Mouse (Mus musculus) heart, postnatal 0 days (tissue): ENCODE results near the gene Kdm4b. TPM values are rescaled to one million over a fixed set of nuclear protein-coding genes. Genes with fewer than 3 reads are reported as not detected.
A peak's percentile ranks its signal among the peaks of the same experiment; 100 is the strongest.

Source experiments
- ATAC-seq: fragments of 200-750 bp; cut with Nextera tagmentation; 2 replicates; pipeline ENCODE4 v1.8.0; 2017; ENCODE audit warnings: low read depth, moderate number of reproducible peaks, moderate library complexity; ENCODE audit not compliant: insufficient read depth
- DNase-seq: peaks from one replicate; pipeline ENCODE4 v3.0.0-alpha.2; 2016; ENCODE audit warnings: low spot score
- H3K27ac ChIP-seq: fragments of 300-500 bp; sonication (generic); 2 replicates; pipeline ENCODE4 v1.5.1; 2014; ENCODE audit warnings: low read depth, mild to moderate bottlenecking
- H3K27me3 ChIP-seq: fragments of 300-500 bp; sonication (generic); 2 replicates; pipeline ENCODE4 v1.6.1; 2014; ENCODE audit warnings: low read length, mixed read lengths; ENCODE audit not compliant: control insufficient read depth, insufficient read depth
- H3K36me3 ChIP-seq: fragments of 300-500 bp; sonication (generic); replicated peaks from 2 replicates; pipeline ENCODE4 v1.6.1; 2014; ENCODE audit warnings: low read length, mixed read lengths; ENCODE audit not compliant: control insufficient read depth, insufficient read depth
- H3K4me1 ChIP-seq: fragments of 300-500 bp; sonication (generic); 2 replicates; pipeline ENCODE4 v1.6.1; 2014; ENCODE audit warnings: antibody characterized with exemption; ENCODE audit not compliant: control insufficient read depth, insufficient read depth
- H3K4me2 ChIP-seq: fragments of 300-500 bp; sonication (generic); 2 replicates; pipeline ENCODE4 v1.6.1; 2014; ENCODE audit warnings: low read depth, mild to moderate bottlenecking, low read length, moderate library complexity
- H3K4me3 ChIP-seq: fragments of 300-500 bp; sonication (generic); 2 replicates; pipeline ENCODE4 v1.5.1; 2014; ENCODE audit warnings: low read depth, low read length
- H3K9ac ChIP-seq: fragments of 300-500 bp; sonication (generic); replicated peaks from 2 replicates; pipeline ENCODE4 v1.6.1; 2014; ENCODE audit warnings: low read depth, low read length, mixed read lengths
- H3K9me3 ChIP-seq: fragments of 300-500 bp; sonication (generic); replicated peaks from 2 replicates; pipeline ENCODE4 v1.6.1; 2016; ENCODE audit warnings: low read length; ENCODE audit not compliant: control insufficient read depth
- CTCF ChIP-seq: IDR thresholded peaks from 2 replicates; pipeline ENCODE4 v1.5.1; 2016; ENCODE audit warnings: antibody characterized with exemption, control low read depth, low read depth
- EP300 ChIP-seq: IDR thresholded peaks from 2 replicates; pipeline ENCODE4 v1.6.1; 2016; ENCODE audit warnings: antibody characterized with exemption, low read depth
- WGBS: fragments of 180-500 bp; shearing (Covaris S2); extraction: QIAGEN DNeasy Blood & Tissue Kit; methylation state at CpG from one replicate; pipeline ENCODE4 v1.1.7; 2014; 5-methylcytosine and 5-hydroxymethylcytosine counted together
- polyA plus RNA-seq: library from polyadenylated mRNA; unstranded; fragments of >200 nt; fragmentation: Nextera tagmentation; extraction: Ambion mirVana; gene quantifications from 2 replicates; pipeline ENCODE4 v1.2.1, GENCODE M21; 2015
- total RNA-seq: library from RNA; depleted of rRNA; stranded (reverse); fragments of >200 nt; gene quantifications from 2 replicates; pipeline ENCODE4 v1.2.3, GENCODE M21; 2014; ENCODE audit warnings: low replicate concordance

Kdm4b gene
- total and polyA plus RNA-seq, 2 experiments from 2014 or later = 17.7 to 61.8 TPM

- H3K27ac ChIP-seq = no peak within 1 kb of the TSS
- peaks cover 19% of the 10 kb centered on the region for H3K4me1 ChIP-seq
- no peak within 1 kb of the TSS for H3K4me2 ChIP-seq
- no peak within 1 kb of the TSS for H3K9ac ChIP-seq
- H3K4me3 ChIP-seq = no peak within 1 kb of the TSS
- TF ChIP-seq EP300 = no peak
- H3K27me3 ChIP-seq = no peaks in the 10 kb centered on the region
- 86% methylated on average over 9 of the region's 9 CpGs for WGBS
- H3K36me3 ChIP-seq = no peaks in the 10 kb centered on the region
- ATAC-seq (no peak), DNase-seq (no peak)
- H3K9me3 ChIP-seq = no peaks in the 10 kb centered on the region
These were observed 25.7 kb upstream of the Kdm4b start, which contains the start of gene Arrdc5 for GRCm38 (mm10) chr17:56300186-56300585. TSS of gene Arrdc5 (minus strand) at chr17:56300286.

GRCm38 (mm10) chr17:56302363-56302996 lies 23.4 kb upstream of the Kdm4b start:
- 0 out of 2 replicates have a peak, but pooled peaks have one; percentile 18 for ATAC-seq
- Histone ChIP-seq H3K4me3 (peak overlapping the region; percentile 90; the same call in 1 of the 2 replicates), H3K9ac (no peak overlapping the region; the same call in 1 of the 2 replicates), H3K36me3 (no peaks in the 10 kb centered on the region), H3K4me1 (peaks cover 22% of the 10 kb centered on the region), H3K27me3 (no peaks in the 10 kb centered on the region), H3K27ac (peak overlapping the region; percentile 82), H3K9me3 (no peaks in the 10 kb centered on the region), H3K4me2 (peak overlapping the region; percentile 100)
- no peak for DNase-seq
- no peak for TF ChIP-seq EP300
- no peak for TF ChIP-seq CTCF
- 30% methylated on average over 13 of the region's 13 CpGs for WGBS

DNA sequence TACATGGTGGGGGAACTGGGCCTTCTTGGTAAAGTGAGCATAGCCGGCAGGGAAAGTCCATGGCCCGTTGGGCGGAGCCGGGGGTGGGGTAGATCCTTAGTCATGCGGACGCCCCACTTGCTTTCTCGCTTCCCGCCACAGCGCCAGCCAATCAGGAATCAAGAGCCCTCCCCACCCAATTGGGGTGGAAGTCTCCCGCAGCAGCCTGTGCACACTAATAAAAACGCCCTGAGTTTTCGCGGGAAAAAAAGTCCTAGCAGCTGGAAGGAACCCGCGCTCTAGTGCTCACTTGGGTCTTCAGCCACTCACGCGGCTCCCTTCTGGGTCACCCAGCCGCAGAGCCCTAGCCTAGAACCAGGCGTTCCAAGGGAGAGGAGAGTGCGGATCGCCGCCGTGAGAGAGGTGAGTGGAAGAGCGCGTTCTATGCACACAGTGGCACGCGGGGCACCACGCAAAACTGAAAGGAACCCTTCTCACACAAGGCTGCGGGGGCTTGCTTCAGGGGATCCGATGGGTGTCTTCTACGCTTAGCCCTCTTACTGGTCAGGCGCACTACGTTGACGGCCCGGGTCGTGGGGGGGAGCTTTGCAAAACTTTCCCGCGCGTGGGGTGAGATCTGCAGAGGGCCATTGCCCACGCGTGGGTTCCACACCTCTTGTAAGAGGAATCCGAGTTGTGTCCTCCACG lies 22.6 kb upstream of the Kdm4b start, which contains the start of gene Uhrf1:
Uhrf1 (plus strand) TSS at position 162 of the 687 bp plus-strand sequence.
- peak within 1 kb of the TSS; percentile 82 for H3K27ac ChIP-seq
- no peaks in the 10 kb centered on the region for H3K36me3 ChIP-seq
- H3K4me3 ChIP-seq = peak within 1 kb of the TSS; percentile 90
- TF ChIP-seq EP300 = no peak
- no peak for TF ChIP-seq CTCF
- H3K9ac ChIP-seq = peak within 1 kb of the TSS; percentile 65
- no peaks in the 10 kb centered on the region for H3K9me3 ChIP-seq
- DNase-seq (peak; percentile 82), ATAC-seq (peak; percentile 72)
- peaks cover 22% of the 10 kb centered on the region for H3K4me1 ChIP-seq
- no peaks in the 10 kb centered on the region for H3K27me3 ChIP-seq
- under 1% methylated on average over 43 of the region's 43 CpGs for WGBS
- peak within 1 kb of the TSS; percentile 100 for H3K4me2 ChIP-seq

- peak; percentile 94 for DNase-seq
- H3K4me2 ChIP-seq = peak overlapping the region; percentile 100
- H3K27me3 ChIP-seq = no peaks in the 10 kb centered on the region
- H3K4me1 ChIP-seq = peaks cover 22% of the 10 kb centered on the region
- peak; percentile 94 for ATAC-seq
- peak overlapping the region; percentile 90 for H3K4me3 ChIP-seq
- H3K9me3 ChIP-seq = no peaks in the 10 kb centered on the region
- under 1% methylated on average over 67 of the region's 68 CpGs for WGBS
- TF ChIP-seq EP300 = peak; percentile 42; the same call in 1 of the 2 replicates
- TF ChIP-seq CTCF = no peak
- peak overlapping the region; percentile 65 for H3K9ac ChIP-seq
- H3K27ac ChIP-seq = peak overlapping the region; percentile 82
- H3K36me3 ChIP-seq = 0 out of 2 replicates have a peak, but pooled peaks cover 5% of the 10 kb centered on the region
These were observed 21.8 kb upstream of the Kdm4b start for GRCm38 (mm10) chr17:56303847-56304586.

- no peaks in the 10 kb centered on the region for H3K27me3 ChIP-seq
- peaks cover 22% of the 10 kb centered on the region for H3K4me1 ChIP-seq
- no peak overlapping the region for H3K27ac ChIP-seq
- peak overlapping the region; percentile 90 for H3K4me3 ChIP-seq
- 0 out of 2 replicates have a peak, but pooled peaks cover 8% of the 10 kb centered on the region for H3K36me3 ChIP-seq
- peak overlapping the region; percentile 57 for H3K9ac ChIP-seq
- TF ChIP-seq EP300 (no peak), CTCF (no peak)
- H3K4me2 ChIP-seq = peak overlapping the region; percentile 100
- WGBS = 20% methylated on average over 11 of the region's 11 CpGs
- no peak for DNase-seq
- no peaks in the 10 kb centered on the region for H3K9me3 ChIP-seq
- ATAC-seq = no peak
These were observed 21.1 kb upstream of the Kdm4b start for GRCm38 (mm10) chr17:56304718-56305117.
